Mouse (Mus musculus) lung, embryonic 14.5 days (tissue): ENCODE data around the gene Xpr1. TPM values are rescaled to one million over a fixed set of nuclear protein-coding genes. Genes with fewer than 3 reads are reported as not detected.

ENCODE experiments used
- ATAC-seq: fragments of 200-750 bp; cut with Nextera tagmentation; 2 replicates; pipeline ENCODE4 v1.8.0; 2017; ENCODE audit warnings: mild to moderate bottlenecking, moderate TSS enrichment, moderate library complexity; ENCODE audit not compliant: insufficient read depth
- DNase-seq: peaks from one replicate; pipeline ENCODE4 v3.0.0-alpha.2; 2015
- H3K27ac ChIP-seq: fragments of 300-500 bp; sonication (generic); 2 replicates; pipeline ENCODE4 v1.5.1; 2014; ENCODE audit warnings: low read depth, mild to moderate bottlenecking, moderate library complexity
- H3K27me3 ChIP-seq: fragments of 300-500 bp; sonication (generic); 2 replicates; pipeline ENCODE4 v1.6.1; 2014; ENCODE audit warnings: low read length, control low read depth; ENCODE audit not compliant: insufficient read depth
- H3K36me3 ChIP-seq: fragments of 300-500 bp; sonication (generic); 2 replicates; pipeline ENCODE4 v1.6.1; 2014; ENCODE audit warnings: control low read depth; ENCODE audit not compliant: insufficient read depth
- H3K4me1 ChIP-seq: fragments of 300-500 bp; sonication (generic); 2 replicates; pipeline ENCODE4 v1.6.1; 2014; ENCODE audit warnings: antibody characterized with exemption, control low read depth; ENCODE audit not compliant: insufficient read depth
- H3K4me2 ChIP-seq: fragments of 300-500 bp; sonication (generic); 2 replicates; pipeline ENCODE4 v1.6.1; 2014; ENCODE audit warnings: mild to moderate bottlenecking
- H3K4me3 ChIP-seq: fragments of 300-500 bp; sonication (generic); 2 replicates; pipeline ENCODE4 v1.5.1; 2014; ENCODE audit warnings: low read depth, low read length
- H3K9ac ChIP-seq: fragments of 300-500 bp; sonication (generic); 2 replicates; pipeline ENCODE4 v1.6.1; 2014
- H3K9me3 ChIP-seq: fragments of 300-500 bp; sonication (generic); 2 replicates; pipeline ENCODE4 v1.6.1; 2016; ENCODE audit warnings: low read depth, low read length, control low read depth
- CTCF ChIP-seq: IDR thresholded peaks from 2 replicates; pipeline ENCODE4 v1.5.1; 2016; ENCODE audit warnings: antibody characterized with exemption, low read depth
- whole genome bisulfite sequencing: fragments of 180-500 bp; shearing (Covaris S2); extraction: QIAGEN DNeasy Blood & Tissue Kit; methylation state at CpG from one replicate; pipeline ENCODE4 v1.1.7; 2014; 5-methylcytosine and 5-hydroxymethylcytosine counted together
- polyA plus RNA-seq: library from polyadenylated mRNA; unstranded; fragments of >200 nt; fragmentation: Nextera tagmentation; extraction: Ambion mirVana; gene quantifications from 2 replicates; pipeline ENCODE4 v1.2.1, GENCODE M21; 2014

Xpr1 gene
- polyA plus RNA-seq, 1 experiment from 2014 or later: 6.8 TPM

DNA sequence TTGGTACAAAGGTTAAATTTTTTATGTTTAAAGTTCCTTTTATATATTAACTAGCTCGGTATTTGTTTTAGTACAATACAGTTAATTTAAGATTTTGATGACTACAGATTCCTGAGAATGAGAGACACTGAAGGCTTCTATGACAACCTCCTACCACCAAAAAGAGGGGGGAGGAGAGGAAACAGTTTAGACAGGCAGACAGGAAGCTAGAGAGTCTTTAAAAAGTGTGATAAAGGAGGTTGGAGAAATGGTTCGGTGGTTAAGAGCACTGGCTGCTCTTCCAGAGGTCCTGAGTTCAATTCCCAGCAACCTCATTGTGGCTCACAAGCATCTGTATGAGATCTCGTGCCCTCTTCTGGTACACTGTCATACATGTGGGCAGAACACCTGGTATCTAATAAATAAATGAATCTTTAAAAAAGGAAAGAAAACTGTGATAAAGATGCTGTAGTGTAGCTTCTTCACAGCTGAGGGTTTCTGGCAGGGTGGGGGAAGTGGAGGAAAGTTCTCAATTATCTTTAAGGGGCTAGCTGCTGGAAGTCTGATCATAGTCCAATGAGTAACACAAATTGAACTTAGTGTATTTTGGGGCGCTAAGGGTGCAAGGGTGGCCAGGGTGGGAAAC lies 55.6 kb downstream of the Xpr1 start:
- DNase-seq: no peak

DNA sequence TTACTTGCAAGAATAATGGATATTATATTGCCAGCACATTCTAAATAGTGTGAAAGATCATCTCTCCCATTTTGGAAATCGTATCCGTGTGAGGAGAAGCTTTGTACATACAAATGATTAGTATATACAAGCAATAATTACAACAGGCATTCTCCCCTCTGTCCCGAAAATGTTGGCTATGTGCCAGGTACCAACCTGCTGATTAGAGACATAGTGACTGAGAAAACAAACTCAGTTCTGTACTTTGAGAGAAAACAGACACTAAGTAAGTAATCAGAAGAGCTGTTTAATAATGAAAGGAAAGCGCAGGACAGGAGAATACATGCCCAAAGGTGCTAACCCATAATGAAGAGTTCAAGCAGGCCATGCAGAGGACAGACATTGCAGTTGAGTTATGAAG lies 64.1 kb downstream of the Xpr1 start:
- 61% methylated on average over 4 of the region's 4 CpGs for WGBS
- no peak overlapping the region for H3K27ac ChIP-seq
- DNase-seq (no peak), ATAC-seq (no peak)
- no peak overlapping the region for H3K9ac ChIP-seq
- no peaks in the 10 kb centered on the region for H3K9me3 ChIP-seq
- no peaks in the 10 kb centered on the region for H3K4me1 ChIP-seq
- no peak overlapping the region for H3K4me3 ChIP-seq
- H3K27me3 ChIP-seq: no peaks in the 10 kb centered on the region
- no peak for TF ChIP-seq CTCF
- H3K4me2 ChIP-seq: no peak overlapping the region
- no peaks in the 10 kb centered on the region for H3K36me3 ChIP-seq

More for the DNA sequence above, 55.6 kb downstream of the Xpr1 start:
- Histone ChIP-seq H3K27ac (no peak overlapping the region), H3K4me3 (no peak overlapping the region), H3K27me3 (no peaks in the 10 kb centered on the region), H3K36me3 (no peaks in the 10 kb centered on the region), H3K9ac (no peak overlapping the region), H3K4me2 (no peak overlapping the region), H3K9me3 (no peaks in the 10 kb centered on the region), H3K4me1 (no peaks in the 10 kb centered on the region)
- WGBS: 70% methylated on average over 4 of the region's 4 CpGs
- no peak for TF ChIP-seq CTCF
- no peak for ATAC-seq

DNA sequence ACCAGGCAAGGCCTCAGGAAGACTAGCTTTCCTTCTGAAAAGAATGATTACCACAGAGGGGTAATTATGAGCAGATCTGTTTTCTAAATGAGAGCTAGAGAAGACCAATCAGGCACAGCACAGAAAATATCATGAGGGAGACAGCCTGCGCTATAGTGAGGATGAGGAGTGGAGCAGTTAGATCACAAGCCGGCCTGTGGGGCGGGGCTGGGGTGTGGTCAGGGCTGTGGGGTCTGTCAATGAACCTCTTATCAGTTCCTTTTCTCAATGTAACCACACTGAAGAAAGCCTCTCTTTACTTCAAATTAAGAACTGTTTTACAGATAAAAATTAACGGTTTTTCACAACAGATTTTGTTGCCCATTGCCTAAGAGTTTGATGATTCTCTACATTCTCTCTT lies 65.7 kb downstream of the Xpr1 start:
- no peak for TF ChIP-seq CTCF
- 81% methylated on average over 4 of the region's 4 CpGs for WGBS
- Histone ChIP-seq H3K27ac (no peak overlapping the region), H3K4me2 (no peak overlapping the region), H3K27me3 (no peaks in the 10 kb centered on the region), H3K36me3 (no peaks in the 10 kb centered on the region), H3K4me3 (no peak overlapping the region), H3K4me1 (no peaks in the 10 kb centered on the region), H3K9ac (no peak overlapping the region), H3K9me3 (no peaks in the 10 kb centered on the region)
- no peak for ATAC-seq
- DNase-seq: no peak

DNA sequence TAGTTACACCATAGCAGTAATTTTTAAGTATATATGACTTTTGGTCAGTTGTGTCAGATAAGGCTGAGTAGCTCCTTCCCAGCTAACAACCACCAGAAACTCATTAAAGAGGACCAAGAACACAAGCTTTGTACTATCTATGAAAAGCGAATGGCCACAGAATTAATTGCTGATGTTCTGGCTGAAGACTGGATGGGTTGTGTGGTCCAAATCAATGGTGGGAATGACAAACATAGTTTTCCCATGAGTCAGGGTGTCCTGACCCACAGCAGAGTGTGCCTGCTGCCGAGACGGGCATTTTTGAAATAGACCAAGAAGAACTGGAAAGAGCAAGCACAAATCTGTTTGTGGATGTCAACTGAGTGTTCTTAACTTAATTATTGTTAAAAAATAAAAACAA lies 68.7 kb downstream of the Xpr1 start:
- Histone ChIP-seq H3K27ac (no peak overlapping the region), H3K9me3 (no peaks in the 10 kb centered on the region), H3K4me1 (no peaks in the 10 kb centered on the region), H3K4me2 (no peak overlapping the region), H3K4me3 (no peak overlapping the region), H3K27me3 (no peaks in the 10 kb centered on the region), H3K9ac (no peak overlapping the region), H3K36me3 (no peaks in the 10 kb centered on the region)
- ATAC-seq: no peak
- WGBS: 77% methylated on average over 3 of the region's 3 CpGs
- no peak for TF ChIP-seq CTCF
- no peak for DNase-seq

DNA sequence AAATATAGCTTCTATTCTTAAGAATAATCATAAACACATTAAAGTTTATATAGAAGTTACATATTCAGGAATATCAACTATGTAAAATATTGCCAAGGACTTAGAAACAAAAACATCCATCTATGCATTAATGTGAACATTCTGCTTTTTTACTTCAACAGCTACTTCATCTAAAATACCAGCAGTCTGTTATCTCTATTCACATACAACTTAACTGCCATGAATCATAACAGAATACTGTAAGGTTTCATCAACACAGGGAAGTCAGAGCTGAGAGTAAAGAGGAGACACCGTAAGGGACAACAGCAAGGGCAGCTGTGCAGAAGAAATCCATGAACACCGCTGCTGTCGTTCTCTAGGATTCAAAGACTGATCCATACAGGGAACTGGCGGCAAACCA lies 69.9 kb downstream of the Xpr1 start:
- Histone ChIP-seq H3K9me3 (no peaks in the 10 kb centered on the region), H3K4me2 (no peak overlapping the region), H3K4me1 (no peaks in the 10 kb centered on the region), H3K27me3 (no peaks in the 10 kb centered on the region), H3K27ac (no peak overlapping the region), H3K4me3 (no peak overlapping the region), H3K36me3 (no peaks in the 10 kb centered on the region), H3K9ac (no peak overlapping the region)
- peak; percentile 4 for DNase-seq
- 38% methylated on average over 4 of the region's 4 CpGs for WGBS
- TF ChIP-seq CTCF: no peak
- no peak for ATAC-seq

DNA sequence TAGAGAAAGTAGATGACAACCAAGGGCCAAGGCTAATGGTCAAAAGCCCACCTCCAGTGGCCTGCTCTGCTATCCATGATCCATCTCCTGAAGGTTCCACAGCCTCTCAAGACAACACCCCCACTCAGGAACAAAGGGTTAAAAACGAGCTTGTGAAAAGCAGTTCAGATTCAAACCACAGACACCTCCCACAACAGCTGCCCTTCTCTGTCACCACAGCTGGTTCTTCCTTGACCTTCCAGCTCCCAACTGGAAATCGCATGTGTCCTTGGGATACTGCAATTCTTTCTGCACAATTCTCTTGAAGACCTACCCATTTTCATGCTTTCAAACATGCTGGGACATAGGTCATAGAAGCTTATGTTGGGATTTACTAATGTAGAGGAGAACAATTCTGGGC lies 73.2 kb downstream of the Xpr1 start:
- DNase-seq: no peak

DNA sequence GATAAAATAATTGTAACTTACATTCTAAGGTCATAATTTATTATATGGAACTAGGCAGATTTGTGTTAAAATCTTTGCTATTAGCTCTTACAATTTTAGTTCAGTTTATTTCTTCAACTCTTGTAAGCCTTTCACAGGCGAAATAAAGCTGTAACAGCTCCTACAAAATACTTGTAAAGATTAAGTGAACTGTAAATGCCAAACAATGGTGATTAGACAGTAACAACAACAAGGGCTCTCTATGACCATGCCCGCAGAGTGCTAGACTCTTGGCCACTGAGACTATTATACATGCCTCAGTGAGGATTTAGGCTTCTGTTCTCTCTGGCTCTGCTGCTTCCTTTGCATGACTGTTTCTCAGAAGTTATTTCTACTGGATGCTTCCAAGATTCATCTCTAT lies 77.6 kb downstream of the Xpr1 start:
- no peak overlapping the region for H3K27ac ChIP-seq
- no peaks in the 10 kb centered on the region for H3K36me3 ChIP-seq
- no peak for DNase-seq
- H3K9ac ChIP-seq: no peak overlapping the region
- H3K27me3 ChIP-seq: no peaks in the 10 kb centered on the region
- no peaks in the 10 kb centered on the region for H3K9me3 ChIP-seq
- H3K4me1 ChIP-seq: no peaks in the 10 kb centered on the region
- WGBS: 77% methylated on average over 2 of the region's 2 CpGs
- no peak for TF ChIP-seq CTCF
- no peak for ATAC-seq
- H3K4me3 ChIP-seq: no peak overlapping the region
- H3K4me2 ChIP-seq: no peak overlapping the region

More for the DNA sequence above, 73.2 kb downstream of the Xpr1 start:
- TF ChIP-seq CTCF: no peak
- Histone ChIP-seq H3K27ac (no peak overlapping the region), H3K36me3 (no peaks in the 10 kb centered on the region), H3K4me1 (no peaks in the 10 kb centered on the region), H3K4me3 (no peak overlapping the region), H3K27me3 (no peaks in the 10 kb centered on the region), H3K9ac (no peak overlapping the region), H3K4me2 (no peak overlapping the region), H3K9me3 (no peaks in the 10 kb centered on the region)
- ATAC-seq: no peak
- 80% methylated on average over 2 of the region's 2 CpGs for WGBS

DNA sequence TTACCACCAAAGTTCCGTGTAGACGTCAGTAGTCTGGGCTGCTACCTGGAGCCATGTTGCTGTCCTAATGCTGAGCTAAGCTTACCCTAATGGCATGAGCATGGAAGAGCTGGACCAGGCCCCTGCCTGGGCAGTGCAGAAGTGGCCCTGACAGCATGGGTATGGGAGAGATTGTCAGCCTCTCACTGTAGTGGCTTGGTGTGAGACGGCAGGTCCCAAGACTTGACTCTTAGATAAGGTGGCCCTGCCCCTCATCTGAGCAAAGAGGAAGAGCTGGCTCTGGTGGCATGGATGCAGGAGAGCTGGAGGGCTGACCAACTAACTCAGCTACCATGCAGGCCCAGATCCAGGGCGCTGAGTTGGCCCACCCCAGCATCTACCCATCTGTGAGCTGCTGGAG lies 79.9 kb downstream of the Xpr1 start:
- Histone ChIP-seq H3K36me3 (no peaks in the 10 kb centered on the region), H3K27me3 (no peaks in the 10 kb centered on the region), H3K4me2 (no peak overlapping the region), H3K27ac (no peak overlapping the region), H3K9ac (no peak overlapping the region), H3K4me1 (no peaks in the 10 kb centered on the region), H3K9me3 (no peaks in the 10 kb centered on the region), H3K4me3 (no peak overlapping the region)
- WGBS: 86% methylated on average over 4 of the region's 4 CpGs
- no peak for DNase-seq
- ATAC-seq: no peak
- TF ChIP-seq CTCF: no peak
